Mouse (Mus musculus): Measurements from ENCODE around the gene Gm20388.

- TF ChIP-seq EP300 (IDR thresholded peaks at IDR 0.05; ENCODE audit: low read depth) (no peak), CTCF (IDR thresholded peaks at IDR 0.05; ENCODE audit: low read depth) (peak; percentile 94)
Observed at GRCm38 (mm10) chr8:123202288-123202687, 3291.6 kb downstream of the Gm20388 start.

Data from liver, embryonic 14.5 days (tissue).